Mouse (Mus musculus) stomach, postnatal 0 days (tissue): ENCODE measurements around the gene Fam122c. TPM values are rescaled to one million over a fixed set of nuclear protein-coding genes. Genes with fewer than 3 reads are reported as not detected.
A peak's percentile ranks its signal among the peaks of the same experiment; 100 is the strongest.

Experiments used
- ATAC-seq: fragments of 200-750 bp; cut with Nextera tagmentation; 2 replicates; pipeline ENCODE4 v1.8.0; 2017; ENCODE audit not compliant: low FRiP score, low TSS enrichment
- DNase-seq: peaks from one replicate; pipeline ENCODE4 v3.0.0-alpha.2; 2016; ENCODE audit warnings: low spot score
- H3K27ac ChIP-seq: fragments of 300-500 bp; sonication (generic); replicated peaks from 2 replicates; pipeline ENCODE4 v1.5.1; 2014; ENCODE audit warnings: mild to moderate bottlenecking, control low read depth
- H3K27me3 ChIP-seq: fragments of 300-500 bp; sonication (generic); 2 replicates; pipeline ENCODE4 v1.6.1; 2014; ENCODE audit warnings: low read length; ENCODE audit not compliant: control insufficient read depth, insufficient read depth
- H3K36me3 ChIP-seq: fragments of 300-500 bp; sonication (generic); 2 replicates; pipeline ENCODE4 v1.6.1; 2014; ENCODE audit warnings: low read length, mixed read lengths; ENCODE audit not compliant: control insufficient read depth, insufficient read depth
- H3K4me1 ChIP-seq: fragments of 300-500 bp; sonication (generic); replicated peaks from 2 replicates; pipeline ENCODE4 v1.6.1; 2014; ENCODE audit warnings: antibody characterized with exemption; ENCODE audit not compliant: control insufficient read depth, insufficient read depth
- H3K4me2 ChIP-seq: fragments of 300-500 bp; sonication (generic); replicated peaks from 2 replicates; pipeline ENCODE4 v1.6.1; 2014; ENCODE audit warnings: low read depth, mild to moderate bottlenecking, control low read depth, moderate library complexity
- H3K4me3 ChIP-seq: fragments of 300-500 bp; sonication (generic); 2 replicates; pipeline ENCODE4 v1.5.1; 2014; ENCODE audit warnings: low read depth, low read length, control low read depth
- H3K9ac ChIP-seq: fragments of 300-500 bp; sonication (generic); 2 replicates; pipeline ENCODE4 v1.6.1; 2014; ENCODE audit warnings: mild to moderate bottlenecking, low read length, control low read depth, mixed read lengths
- H3K9me3 ChIP-seq: fragments of 300-500 bp; sonication (generic); 2 replicates; pipeline ENCODE4 v1.6.1; 2016; ENCODE audit warnings: low read length; ENCODE audit not compliant: control insufficient read depth
- CTCF ChIP-seq: IDR thresholded peaks from 2 replicates; pipeline ENCODE4 v1.5.1; 2016; ENCODE audit warnings: antibody characterized with exemption, low read depth, mild to moderate bottlenecking, moderate library complexity
- EP300 ChIP-seq: optimal IDR thresholded peaks from 2 replicates; pipeline ENCODE3; 2016; ENCODE audit warnings: antibody characterized with exemption
- WGBS: fragments of 180-500 bp; shearing (Covaris S2); extraction: QIAGEN DNeasy Blood & Tissue Kit; methylation state at CpG from one replicate; pipeline ENCODE4 v1.1.7; 2014; 5-methylcytosine and 5-hydroxymethylcytosine counted together
- polyA plus RNA-seq: library from polyadenylated mRNA; unstranded; fragments of >200 nt; fragmentation: Nextera tagmentation; extraction: Ambion mirVana; gene quantifications from 2 replicates; pipeline ENCODE4 v1.2.1, GENCODE M21; 2015

Fam122c gene
- polyA plus RNA-seq, 1 experiment from 2014 or later: not detected

GRCm38 (mm10) chrX:53348374-53348773 lies 75.2 kb downstream of the Fam122c start:
- Histone ChIP-seq H3K36me3 (no peaks in the 10 kb centered on the region), H3K27ac (no peak overlapping the region), H3K9me3 (no peaks in the 10 kb centered on the region), H3K4me1 (no peaks in the 10 kb centered on the region), H3K4me3 (no peak overlapping the region), H3K4me2 (no peak overlapping the region), H3K27me3 (no peaks in the 10 kb centered on the region), H3K9ac (no peak overlapping the region)
- 88% methylated on average over 4 of the region's 4 CpGs for WGBS
- DNase-seq (no peak), ATAC-seq (no peak)
- TF ChIP-seq EP300 (no peak), CTCF (no peak)

DNA sequence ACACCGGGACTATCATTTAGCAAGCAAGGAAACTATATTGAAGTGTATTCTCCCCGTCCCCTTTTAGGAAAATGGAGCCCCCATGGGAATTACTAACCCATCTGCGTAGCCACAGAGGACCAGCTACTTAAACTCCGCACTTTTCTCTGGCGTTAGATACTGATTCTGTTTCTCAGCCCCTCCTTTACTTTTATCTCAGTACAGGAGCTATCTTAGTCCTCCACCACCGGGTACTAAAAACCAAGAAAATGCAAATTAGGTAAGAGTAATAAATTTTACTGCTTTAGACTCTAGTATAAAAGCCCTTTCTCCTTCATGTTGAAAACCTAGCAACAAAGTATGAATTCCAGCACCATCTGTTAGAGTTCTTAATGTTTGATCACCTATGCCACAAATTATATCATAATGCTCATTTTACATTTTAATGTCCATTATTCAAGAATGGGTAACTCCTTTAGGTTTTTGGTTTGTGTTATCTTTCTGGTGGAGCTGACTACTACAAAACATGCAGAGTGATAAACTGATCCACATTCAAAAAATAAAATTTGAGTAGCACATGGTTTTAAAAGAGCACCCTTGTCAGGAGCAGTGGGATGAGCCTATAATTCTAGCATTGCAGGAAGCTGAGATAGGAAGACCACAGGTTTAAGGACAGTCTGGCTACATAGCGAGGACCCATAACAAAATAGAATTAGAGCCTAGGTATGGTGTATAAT lies 91.6 kb downstream of the Fam122c start:
- Histone ChIP-seq H3K4me3 (no peak overlapping the region), H3K4me2 (no peak overlapping the region), H3K9me3 (no peaks in the 10 kb centered on the region), H3K9ac (no peak overlapping the region), H3K27ac (no peak overlapping the region), H3K4me1 (no peaks in the 10 kb centered on the region), H3K36me3 (no peaks in the 10 kb centered on the region), H3K27me3 (no peaks in the 10 kb centered on the region)
- WGBS: 77% methylated on average over 7 of the region's 7 CpGs
- ATAC-seq (no peak), DNase-seq (no peak)
- TF ChIP-seq CTCF: no peak
- TF ChIP-seq EP300: no peak

DNA sequence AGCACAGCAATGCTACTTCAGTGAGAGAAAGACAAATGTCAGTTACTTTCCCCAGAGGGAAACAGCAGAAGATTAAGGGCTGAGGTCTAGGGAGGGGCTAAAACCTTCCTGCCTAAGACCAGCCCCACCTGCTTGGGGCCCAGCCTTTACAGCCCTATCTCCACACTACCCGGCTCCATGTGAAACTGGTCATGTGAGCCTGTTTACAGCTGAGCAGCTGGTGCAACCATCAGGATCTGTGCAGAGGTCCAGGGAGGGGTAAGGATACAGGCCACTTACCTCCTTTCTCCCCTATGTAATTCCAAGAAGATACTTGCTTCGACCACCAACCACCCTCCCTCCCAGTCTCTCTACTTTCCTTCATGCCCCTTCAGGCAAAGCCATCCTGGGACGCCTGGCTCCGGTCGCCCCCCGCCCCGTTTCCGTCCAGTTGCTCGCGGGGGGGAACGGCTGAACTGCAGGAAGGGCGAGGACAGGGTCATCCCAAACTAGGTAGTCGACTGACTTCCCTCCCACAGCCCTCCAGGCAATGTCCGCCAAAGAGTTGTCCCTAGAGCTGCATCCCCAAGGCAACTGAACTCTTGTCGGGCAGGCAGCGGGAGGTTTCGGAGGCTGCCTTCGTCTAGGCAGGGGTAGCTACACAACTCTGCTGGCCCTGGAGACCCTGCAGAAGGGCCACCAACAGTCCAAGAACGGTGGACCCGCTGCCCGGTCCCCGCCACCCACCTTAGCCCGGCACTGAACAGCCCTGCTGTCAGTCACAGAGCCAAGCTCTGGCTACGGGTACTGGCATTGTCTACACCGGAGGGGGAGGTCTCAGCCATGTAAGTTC lies 96.5 kb downstream of the Fam122c start:
- no peaks in the 10 kb centered on the region for H3K27me3 ChIP-seq
- H3K4me2 ChIP-seq: peak overlapping the region; percentile 61
- H3K36me3 ChIP-seq: no peaks in the 10 kb centered on the region
- 14% methylated on average over 25 of the region's 25 CpGs for WGBS
- H3K27ac ChIP-seq: peak overlapping the region; percentile 87
- peak; percentile 38 for DNase-seq
- peak overlapping the region; percentile 57 for H3K4me3 ChIP-seq
- peak; percentile 87 for ATAC-seq
- no peaks in the 10 kb centered on the region for H3K9me3 ChIP-seq
- TF ChIP-seq EP300: no peak
- TF ChIP-seq CTCF: no peak
- H3K9ac ChIP-seq: peak overlapping the region; percentile 71
- no peaks in the 10 kb centered on the region for H3K4me1 ChIP-seq

DNA sequence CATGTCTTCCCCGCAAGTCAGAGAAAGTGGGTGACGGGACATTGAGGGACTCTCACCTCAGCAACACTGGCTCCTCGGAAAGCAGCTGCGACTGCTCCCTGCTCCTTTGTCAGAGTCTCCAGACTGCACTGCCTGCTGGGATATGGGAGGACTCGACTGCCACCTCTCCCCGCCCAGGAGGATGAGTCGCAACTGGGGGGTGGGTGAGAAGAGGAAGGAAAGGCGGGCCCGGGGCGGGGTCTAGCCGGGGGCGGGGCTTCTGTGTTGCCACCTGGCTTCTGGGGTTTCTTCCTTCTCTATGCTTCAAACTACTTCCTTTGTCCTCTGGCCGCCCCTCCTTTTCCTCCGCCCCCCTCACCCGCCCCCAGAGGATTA lies 97.1 kb downstream of the Fam122c start, which contains the start of gene Mospd1:
Gene Mospd1 (minus strand): TSS at position 137 of the 375 bp plus-strand sequence.
- no peaks in the 10 kb centered on the region for H3K9me3 ChIP-seq
- no peak for TF ChIP-seq CTCF
- TF ChIP-seq EP300: no peak
- peak; percentile 89 for DNase-seq
- no peaks in the 10 kb centered on the region for H3K27me3 ChIP-seq
- no peaks in the 10 kb centered on the region for H3K36me3 ChIP-seq
- peak within 1 kb of the TSS; percentile 87 for H3K27ac ChIP-seq
- peak; percentile 97 for ATAC-seq
- 32% methylated on average over 4 of the region's 15 CpGs for WGBS
- peak within 1 kb of the TSS; percentile 57 for H3K4me3 ChIP-seq
- H3K9ac ChIP-seq: peak within 1 kb of the TSS; percentile 71
- peak within 1 kb of the TSS; percentile 61 for H3K4me2 ChIP-seq
- H3K4me1 ChIP-seq: no peaks in the 10 kb centered on the region

Other genes with a start within 250 kb of the Fam122c start
- 1.2 and 1.6 TPM in 2 replicates for gene Plac1, start 33.3 kb upstream of the Fam122c start, polyA plus RNA-seq
- 3.4 and 4.0 TPM in 2 replicates for gene Fam122b, start 3.6 kb upstream of the Fam122c start, polyA plus RNA-seq
- gene Mospd1, start 97.1 kb downstream of the Fam122c start, polyA plus RNA-seq: 28.9 and 30.0 TPM in 2 replicates
- not detected in 2 replicates for gene Etd, start 161.5 kb downstream of the Fam122c start, polyA plus RNA-seq